Mouse (Mus musculus) gastrocnemius, postnatal 14 days (tissue): ENCODE results near the gene Htra1. TPM values are rescaled to one million over a fixed set of nuclear protein-coding genes. Genes with fewer than 3 reads are reported as not detected.

ENCODE experiments used
- DNase-seq: peaks from one replicate; pipeline ENCODE4 v3.0.0; 2021; ENCODE audit warnings: mixed read lengths
- intact Hi-C: fragments of 180-260 bp; cut with DNase I; formaldehyde crosslinking; loops from one replicate; pipeline ENCODE4 v1.15.1; 2025; ENCODE audit warnings: low total_unique reads
- total RNA-seq, 2 experiments: library from RNA; stranded (reverse); gene quantifications; 2 replicates each; pipeline ENCODE4 v1.2.3; 2021

Htra1 gene
- total RNA-seq, 2 experiments from 2014 or later = 65.3 to 77.2 TPM

DNA sequence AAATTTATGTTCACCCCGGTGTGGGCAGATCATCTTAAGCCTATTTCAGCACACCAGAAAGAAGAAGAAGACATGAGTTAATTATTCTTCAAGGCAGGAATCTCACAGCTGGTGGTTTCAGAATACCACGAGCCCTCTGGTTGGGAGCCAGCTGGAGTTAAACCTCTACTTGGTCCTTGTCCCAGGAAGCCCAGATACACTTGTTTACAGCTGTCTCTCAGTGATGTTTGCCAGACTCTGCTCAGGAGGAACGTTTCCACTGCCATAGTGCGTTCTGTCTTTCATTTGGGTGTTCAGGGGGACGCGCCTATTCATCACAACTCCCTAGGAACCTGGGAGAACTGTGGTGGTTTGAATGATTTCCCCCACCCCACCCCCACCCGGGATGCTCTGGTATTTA, 24.0 kb downstream of the Htra1 start:
- peak; percentile 89 for DNase-seq
- intact Hi-C loops = no loop called here

DNA sequence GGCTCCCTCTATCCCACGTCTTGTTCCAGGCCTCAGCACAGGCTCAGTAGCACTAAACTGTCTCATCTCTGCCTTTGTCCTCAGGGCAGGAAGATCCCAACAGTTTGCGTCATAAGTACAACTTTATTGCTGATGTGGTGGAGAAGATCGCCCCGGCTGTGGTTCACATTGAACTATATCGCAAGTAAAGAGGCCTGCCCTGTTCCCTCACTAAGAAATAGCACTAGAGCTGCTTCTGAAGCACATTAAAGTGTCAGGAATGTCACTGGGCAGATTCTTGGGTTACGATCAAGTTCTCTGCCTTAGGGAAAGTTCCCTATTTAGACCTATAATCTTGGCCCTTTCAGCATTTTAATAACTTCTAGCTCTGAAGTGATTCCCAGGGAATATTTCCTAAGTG, 25.5 kb downstream of the Htra1 start:
- DNase-seq = no peak
- intact Hi-C loops = no loop called here

DNA sequence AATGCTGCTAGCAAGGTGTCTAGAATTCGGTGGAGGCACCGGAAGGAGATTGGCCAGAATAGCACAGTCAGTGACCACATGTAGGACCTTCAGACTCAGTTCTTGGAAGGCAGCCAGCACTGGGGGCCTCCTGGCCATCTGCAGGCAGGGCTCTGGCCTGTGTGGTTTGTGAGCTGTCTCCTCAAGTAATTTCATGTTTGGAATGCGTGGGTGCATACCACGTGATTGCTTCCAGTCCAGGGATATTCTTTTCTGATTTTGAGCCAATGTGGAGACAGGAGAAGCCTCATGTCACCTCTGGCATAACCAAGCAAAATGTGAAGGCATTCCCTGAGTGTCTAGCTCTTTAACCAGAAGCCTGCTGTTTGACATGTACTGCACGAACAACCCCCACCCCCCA, 28.8 kb downstream of the Htra1 start:
- DNase-seq = peak; percentile 77
- intact Hi-C loops = no loop called here

DNA sequence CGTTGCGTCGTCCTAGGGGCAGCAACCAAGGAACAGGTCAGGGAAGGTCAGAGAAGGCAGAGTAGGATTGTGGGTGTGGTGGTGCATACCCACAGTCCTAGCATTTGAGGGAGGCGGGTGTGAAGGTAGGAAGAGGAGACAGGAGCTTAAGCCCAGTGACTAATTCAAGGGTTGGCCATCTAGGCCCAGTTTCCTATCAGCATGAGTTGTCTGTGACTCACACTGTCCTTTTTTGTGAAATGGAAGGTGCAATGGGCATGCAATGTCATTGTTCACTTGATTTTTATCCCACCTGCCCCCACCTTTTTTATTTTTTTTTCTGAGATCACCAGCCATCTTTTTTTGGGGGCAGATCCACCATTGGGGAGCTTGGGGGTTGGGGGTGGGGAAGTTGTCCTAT, 29.5 kb downstream of the Htra1 start:
- DNase-seq = no peak
- intact Hi-C loops = no loop called here

DNA sequence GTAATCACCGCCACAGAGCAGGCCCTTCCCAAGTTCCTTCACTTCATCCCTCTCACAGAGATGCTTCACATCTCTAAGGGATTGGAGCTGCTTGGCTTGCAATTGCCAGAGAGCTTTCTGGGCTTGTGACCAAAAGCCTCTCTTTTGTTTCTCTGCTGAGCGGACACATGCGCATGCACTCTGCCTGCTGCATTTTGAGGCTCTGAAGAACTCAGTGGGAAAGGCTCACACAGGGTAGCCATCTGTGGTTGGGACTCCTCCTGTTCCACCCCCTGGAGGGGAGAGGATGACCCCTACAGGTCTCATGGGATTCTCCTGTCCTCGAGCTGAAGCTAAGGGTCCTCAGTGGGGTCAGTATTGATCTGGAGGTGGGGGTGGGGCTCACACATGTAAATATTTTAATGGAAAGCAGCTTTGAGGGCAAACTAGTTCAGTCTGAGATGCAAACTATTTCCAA, 30.0 kb downstream of the Htra1 start:
- intact Hi-C loops = no loop called here
- peak; percentile 77 for DNase-seq

DNA sequence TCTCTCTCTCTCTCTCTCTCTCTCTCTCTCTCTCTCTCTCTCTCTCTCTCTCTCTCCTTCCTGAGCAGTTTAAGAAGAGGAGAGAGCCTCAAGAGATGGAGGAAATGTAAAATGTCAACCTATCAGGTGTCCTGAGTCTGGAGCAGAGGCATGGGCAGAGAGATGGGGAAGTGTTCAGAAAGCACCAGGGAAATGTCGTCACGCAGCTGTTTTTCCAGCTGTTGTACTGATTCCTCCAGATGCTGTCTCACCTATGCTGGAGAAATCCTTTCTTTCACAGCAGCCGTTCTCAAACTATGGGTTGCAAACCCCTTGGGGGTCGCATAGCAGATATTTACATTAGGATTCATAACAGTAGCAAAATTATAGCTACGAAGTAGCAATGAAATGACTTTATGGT, 30.5 kb downstream of the Htra1 start:
- no peak for DNase-seq
- intact Hi-C loops = no loop called here

DNA sequence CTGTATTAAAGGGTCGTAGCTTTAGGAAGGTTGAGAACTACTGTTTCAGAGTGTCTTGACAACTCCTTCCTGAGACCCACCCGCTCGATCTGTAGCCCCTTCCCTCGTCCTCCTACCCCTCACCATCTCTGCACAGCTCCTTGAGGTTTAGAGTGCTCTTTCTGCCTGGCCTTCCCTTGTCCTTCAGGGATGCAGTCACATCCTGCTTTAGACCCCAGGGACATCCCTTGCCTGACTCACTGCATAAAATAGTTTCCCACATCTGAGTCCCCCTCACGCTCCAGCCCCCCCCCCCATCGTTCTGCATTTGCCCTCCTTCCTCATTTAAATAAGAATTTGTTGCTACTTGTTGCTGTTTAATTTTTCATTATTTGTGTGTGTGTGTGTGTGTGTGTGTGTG, 31.0 kb downstream of the Htra1 start:
- no peak for DNase-seq
- intact Hi-C loops = no loop called here

DNA sequence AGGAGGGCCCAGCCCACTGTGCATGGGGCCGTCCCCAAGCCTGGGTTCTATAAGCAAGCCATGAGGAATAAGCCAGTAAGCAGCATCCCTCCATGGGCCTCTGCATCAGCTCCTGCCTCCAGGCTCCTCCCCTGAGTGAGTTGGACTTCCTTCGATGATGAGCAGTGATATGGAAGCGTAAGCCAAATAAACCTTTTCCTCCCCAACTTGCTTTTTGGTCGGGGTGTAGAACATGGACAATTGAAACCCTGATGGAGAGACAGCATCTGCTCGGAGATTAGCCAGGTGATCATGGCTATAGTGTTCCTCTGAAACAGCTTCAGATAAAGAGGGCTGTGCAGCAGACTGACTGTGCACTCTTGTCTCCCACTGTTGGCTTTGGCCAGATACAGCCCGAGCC, 32.0 kb downstream of the Htra1 start:
- no peak for DNase-seq
- intact Hi-C loops = no loop called here

DNA sequence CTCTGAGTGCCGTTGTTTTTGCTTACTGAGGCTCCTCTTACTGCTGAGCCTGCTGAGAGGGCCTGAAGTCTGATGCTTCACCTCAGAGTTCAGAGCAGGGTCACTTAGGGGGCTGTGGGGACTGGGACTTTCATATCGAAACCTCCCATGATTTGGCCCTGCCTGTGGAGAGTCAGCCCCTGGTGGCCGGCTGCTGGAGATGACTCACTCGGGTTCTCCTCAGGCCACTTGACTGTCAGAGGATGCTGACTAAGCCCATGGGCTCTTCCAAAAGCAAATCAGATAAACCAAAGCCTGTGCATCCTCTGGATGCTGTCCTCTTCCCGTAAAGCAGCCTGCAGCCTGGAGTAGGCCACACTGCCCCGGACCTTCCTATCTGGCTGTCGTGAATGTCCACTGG, 32.6 kb downstream of the Htra1 start:
- peak; percentile 76 for DNase-seq
- intact Hi-C loops = no loop called here

DNA sequence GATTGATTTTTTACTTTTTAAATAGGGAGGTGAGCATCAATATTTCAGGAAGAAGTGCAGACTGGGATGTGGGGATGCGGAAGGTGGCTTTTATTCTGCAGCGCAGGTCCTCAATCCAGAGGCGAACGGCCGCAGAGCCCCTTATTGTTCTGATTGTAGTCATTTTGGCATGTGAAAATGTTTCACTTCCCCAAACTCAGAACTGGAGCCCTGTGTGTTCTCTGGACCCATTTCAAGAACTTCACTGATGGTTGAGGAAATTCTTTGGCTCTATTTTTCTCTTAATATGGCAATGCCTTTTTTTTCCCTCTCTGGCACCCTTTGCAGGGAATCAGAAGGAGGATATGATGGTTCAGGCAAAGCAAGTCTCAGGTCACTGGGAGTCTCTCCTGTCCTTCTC, 33.2 kb downstream of the Htra1 start:
- no peak for DNase-seq
- intact Hi-C loops = no loop called here

DNA sequence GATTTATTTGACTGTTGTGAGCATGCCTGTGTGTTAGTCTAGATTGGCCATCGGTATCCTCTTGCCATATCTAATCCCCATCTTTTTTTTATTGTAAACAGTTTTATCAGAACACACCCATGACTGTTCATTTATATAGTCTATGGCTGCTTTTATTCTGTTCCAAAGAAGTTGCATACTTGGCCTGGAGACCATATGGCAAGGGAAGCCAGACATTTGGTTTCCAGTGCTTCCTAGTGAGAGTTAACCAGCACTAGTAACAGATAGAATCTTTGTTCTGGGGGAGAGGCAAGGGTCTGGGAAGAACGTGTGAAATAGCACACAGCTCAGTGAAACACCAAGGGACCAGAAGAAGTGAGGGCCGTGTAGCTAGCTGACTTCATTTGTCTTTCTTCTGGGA, 33.6 kb downstream of the Htra1 start:
- no peak for DNase-seq
- intact Hi-C loops = no loop called here

DNA sequence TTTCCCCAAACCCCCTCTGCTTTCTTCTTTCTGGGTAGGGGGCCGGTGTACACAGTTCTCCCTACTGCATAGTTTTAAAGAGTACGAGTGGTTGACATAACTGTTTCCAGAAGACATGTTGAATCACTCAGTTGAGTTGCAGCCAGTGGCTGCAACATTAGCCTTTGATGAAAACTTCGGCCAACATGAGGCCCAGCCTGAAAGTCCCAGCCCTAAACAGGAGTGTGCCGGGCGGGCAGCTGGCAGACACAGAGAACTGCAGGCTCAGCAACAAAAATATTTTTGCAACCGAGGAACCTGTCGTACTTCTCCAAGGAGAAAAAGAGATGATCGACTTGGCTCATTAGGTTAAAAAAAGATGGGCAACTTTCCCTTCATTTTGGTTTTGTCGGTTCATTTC, 36.9 kb downstream of the Htra1 start:
- intact Hi-C loops = loop anchor here (5.0 kb wide), 1 partner anchor 35 kb away; the partner anchor contains the start of gene Htra1
- DNase-seq = peak; percentile 63

DNA sequence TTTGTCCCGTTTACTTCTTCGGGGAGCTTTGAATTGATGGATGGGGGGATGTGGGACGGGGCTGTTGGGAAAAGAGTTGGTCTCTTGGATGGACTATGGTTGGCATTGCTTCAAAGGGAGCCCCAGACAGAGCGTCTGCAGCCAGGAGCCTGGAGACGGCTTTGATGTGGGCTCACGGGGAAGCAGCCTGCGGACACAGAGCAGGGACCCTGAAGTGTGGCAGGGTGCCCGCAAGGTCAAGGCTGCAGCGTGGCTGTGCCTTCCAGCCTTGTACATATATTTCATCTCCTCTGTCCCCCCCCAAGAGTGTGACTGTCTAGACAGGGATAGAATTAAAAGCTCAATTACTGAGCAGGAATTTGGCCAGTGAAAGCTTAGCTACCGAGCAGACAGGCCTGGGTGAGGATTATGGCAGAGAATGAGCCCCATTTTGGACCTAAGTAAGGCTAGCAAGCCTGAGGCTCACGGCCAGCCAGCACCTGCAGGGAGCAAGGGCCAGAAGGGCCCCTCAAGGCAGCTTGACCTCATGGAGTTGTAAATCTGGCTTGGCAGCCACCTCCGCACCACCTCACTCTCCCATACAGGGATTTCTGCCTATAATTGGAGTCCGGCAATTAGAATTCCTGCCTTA, 40.5 kb downstream of the Htra1 start:
- DNase-seq = no peak
- intact Hi-C loops = no loop called here

DNA sequence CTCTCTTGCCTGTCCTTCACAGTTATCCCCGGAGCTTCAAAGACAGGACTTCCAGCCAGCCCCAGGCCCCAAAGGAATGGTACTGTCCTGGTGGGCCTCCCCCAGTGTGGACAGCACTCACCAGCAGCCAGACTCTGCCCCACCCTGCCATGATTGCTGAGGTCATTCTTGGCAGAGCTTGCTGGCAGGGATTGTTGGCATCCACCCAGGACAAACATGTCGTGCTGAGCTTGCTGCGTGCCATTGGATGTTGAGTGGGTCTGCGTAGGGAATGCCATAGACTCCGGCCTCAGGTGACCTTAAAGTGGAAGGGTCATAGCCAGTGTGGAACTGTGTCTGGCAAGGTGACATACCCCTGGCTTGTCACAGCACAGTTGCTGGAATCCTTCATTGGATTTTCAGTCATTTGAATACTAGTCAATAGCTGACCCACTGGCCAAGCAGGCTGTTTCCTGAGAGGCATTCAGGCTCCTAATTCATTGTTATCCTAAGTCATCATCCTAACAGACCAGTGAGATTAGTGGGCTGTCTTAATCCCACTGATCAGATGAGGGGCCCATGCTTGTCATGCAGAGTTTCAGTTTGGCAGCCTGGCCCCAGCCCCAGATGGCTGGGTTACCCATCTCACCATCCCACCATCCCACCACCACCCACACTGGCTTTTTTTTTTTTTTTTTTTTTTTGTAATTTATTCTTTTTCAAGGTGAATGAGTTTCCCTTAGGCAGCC, 42.0 kb downstream of the Htra1 start:
- intact Hi-C loops = no loop called here
- DNase-seq = peak; percentile 83

DNA sequence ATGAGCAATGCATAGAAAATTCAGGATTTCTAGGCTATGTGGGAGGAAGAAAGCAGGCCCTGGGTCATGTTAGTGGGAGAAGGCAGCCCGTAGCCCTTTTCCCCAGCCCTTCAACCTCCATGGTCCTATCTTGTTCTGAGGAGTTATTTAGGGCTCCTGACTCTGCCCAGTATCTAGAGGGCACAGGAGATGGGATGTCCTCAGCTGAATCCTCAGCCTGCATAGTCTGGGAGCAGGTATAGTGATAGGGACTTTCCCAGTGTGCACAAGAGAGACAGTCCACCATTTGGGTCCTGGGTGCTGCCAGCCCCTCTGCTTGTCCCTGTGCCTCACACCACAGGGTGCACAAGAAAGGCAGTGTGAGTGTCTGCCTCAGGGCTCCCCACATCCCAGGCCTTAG, 42.6 kb downstream of the Htra1 start:
- no peak for DNase-seq
- intact Hi-C loops = no loop called here

DNA sequence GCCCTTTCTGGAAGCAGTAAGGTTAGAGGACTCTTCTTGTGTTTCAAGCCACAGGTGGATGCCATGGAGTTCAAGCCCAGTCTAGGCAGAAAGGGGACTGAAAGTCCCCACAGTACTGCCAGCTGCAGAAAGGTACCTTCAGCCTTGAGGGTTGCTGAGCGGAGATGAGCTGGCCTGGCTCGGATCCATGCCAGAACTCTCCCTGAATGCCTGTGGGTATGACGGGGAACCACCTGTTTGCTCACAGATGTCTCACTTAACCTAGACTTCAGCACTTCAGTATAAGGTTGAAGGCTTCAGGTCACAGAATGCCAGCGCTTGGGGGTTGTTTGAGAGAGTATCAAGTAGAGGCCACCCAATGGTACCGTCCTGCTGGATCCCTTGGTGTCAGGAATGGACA, 44.2 kb downstream of the Htra1 start:
- no peak for DNase-seq
- intact Hi-C loops = no loop called here

DNA sequence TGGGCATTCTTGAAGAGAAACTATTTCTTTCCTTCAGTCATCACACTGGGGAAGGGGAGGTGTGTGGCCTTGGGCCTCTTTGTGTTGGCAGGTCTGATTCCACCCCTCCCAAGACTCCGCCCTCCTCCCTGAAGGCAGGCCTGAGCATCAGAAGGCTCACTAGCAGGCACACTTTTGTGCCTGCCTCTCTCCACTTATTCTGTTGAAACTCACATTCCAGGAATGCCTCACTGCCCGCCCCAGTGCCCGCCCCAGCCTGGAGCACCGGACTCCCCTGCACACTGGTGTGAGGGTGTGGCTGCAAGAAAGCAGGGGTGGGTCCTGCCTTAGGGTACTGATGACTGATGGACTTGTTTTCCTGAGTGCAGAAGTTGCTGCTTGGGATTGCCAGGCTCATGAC, 46.5 kb downstream of the Htra1 start:
- DNase-seq = no peak
- intact Hi-C loops = no loop called here

DNA sequence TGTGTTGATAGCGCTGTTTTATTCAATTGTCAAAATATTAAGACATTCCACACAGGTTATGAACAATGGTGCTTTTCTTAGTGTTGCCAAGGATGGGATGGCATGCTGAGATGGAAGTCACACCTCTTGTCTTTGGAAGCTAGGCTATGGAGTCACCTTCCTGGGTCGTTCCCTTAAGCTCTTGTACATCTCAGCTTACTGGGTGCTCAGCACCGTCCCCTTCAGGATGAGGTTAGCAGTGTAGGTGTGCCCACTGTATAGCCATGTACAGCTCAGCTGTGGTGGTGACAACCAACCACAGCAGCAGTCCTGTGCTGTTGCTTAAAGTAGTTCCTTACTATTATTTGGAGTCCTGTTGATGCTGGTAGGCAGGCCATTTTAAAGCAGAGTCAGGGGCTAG, 47.0 kb downstream of the Htra1 start:
- DNase-seq = no peak
- intact Hi-C loops = no loop called here

DNA sequence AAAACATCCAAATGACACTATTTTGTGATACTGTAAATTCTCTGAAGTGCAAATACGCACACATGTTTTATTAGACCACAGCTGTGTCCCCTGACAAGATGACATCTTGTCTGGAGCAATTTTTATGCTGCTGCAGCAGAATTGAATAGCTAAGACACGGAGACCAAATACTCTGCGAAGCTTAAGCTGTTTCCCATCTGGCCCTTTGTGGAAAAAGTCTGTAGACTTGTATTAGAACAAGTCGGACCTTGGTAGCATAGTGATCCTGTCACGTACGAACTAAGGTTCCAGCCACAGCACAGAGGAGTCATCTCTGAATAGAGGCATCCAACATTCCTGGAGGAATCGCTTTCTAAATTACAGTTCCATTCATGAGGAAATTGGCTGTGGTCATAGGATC, 48.4 kb downstream of the Htra1 start:
- no peak for DNase-seq
- intact Hi-C loops = no loop called here

DNA sequence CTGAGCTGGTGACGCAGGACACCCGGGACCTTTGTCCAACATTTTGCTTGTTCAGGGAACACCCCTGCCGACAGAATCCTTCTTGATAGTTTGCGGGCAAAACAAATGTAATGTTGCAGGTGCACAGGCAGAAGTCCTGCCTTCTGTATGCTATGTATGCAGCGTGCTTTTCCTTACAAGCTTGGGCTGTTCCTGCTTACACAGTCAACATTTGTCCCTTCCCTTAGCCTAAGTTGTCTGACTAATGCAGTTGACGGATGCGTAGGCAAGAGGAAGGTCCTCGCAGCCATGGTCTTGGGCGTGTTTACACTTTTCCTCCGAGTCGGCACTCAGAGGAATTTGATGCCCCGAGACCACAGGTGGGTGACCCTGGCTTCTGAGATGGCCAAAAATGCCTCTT, 49.3 kb downstream of the Htra1 start:
- intact Hi-C loops = no loop called here
- DNase-seq = no peak

DNA sequence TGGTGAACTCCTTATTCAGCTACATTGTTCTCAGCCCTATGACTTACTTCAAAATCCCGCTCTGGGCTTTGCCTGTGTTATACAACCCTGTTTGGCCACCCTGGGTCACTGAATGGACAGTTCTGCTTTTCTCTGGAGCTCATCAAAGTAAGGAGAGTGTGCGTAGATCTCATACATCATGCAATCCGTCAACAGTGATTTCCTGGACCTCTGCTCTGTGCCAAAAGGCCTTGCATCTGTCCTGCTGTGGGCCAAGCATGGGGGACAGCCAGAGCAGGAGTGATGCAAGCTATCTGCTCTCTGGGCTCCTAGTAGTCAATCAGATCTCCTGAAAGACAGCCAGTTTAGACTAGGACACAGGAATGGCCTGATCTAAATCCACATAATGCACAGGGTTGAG, 49.8 kb downstream of the Htra1 start:
- intact Hi-C loops = no loop called here
- no peak for DNase-seq

DNA sequence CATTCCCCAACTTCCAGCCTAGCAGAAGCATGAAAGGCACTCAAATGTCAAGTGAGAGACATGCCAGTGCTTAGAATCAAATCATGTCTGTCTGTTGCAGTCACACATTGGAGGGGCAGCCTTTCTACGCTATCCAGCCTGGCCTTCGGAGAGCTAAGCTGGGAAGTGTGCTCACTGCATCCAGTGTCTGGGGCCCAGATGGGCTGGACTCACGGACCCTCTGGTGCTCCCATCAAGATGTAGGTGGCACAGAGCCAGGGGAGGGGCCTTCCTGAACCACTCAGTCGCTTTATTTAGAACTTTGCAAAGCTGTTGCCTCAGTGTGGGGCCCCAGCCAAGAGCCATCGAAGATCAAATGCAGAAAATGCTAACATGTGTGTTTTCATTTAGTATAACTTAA, 52.2 kb downstream of the Htra1 start:
- intact Hi-C loops = no loop called here
- DNase-seq = peak; percentile 51
